Mouse (Mus musculus) spleen, embryonic (tissue): Measurements from ENCODE around the gene Serhl.

ENCODE experiments used
- CTCF ChIA-PET: fragments of 350-600 bp; sonication (Branson Sonifier 250); formaldehyde crosslinking; loops from one replicate; lab custom pipeline; 2022; lab: Charles Lee

The Serhl gene

DNA sequence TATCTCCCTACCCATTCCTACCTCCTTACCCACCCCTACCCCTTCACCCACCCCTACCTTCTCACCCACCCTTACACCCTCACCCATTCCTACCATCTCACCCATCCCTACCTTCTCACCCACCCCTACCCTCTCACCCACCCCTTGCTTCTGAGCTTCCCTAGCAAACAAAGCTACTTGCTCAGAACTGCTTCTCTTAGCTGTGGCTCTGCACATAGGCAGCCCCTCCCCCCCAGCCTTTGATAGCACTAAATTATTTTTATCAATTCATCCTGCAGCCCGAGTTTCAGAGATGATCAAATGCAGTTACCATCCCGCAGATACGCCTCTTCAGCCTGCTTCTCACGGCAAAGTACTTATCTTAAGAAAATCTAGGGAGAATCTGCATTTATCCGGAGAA, 5.8 kb upstream of the Serhl start:
- CTCF ChIA-PET: no interaction called here

GRCm38 (mm10) chr15:83084022-83084640, 5.2 kb upstream of the Serhl start:
- CTCF ChIA-PET: interaction anchor here (2.5 kb wide), 1 partner anchor 12 kb away, joined by 7 read pairs; no protein-coding TSS in a partner anchor

DNA sequence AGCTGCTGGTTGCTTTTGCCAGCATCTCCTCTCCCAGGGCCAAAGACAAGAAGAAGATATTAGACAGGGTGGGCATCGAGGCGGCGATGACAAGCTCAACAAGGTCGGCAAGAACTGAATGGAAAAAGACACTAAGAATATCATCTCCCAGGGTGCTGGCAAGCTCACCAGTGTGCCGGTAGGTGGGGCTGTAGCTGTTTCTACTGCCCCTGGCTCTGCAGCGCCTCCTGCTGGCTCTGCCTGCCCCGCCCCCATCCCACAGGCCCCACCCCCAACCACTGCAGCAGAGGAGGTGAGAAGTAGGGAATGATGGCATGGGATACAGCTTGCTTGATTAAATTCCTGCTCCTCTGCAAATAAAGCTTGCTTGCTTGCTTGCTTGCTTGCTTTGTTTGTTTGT, 3.4 kb upstream of the Serhl start:
- CTCF ChIA-PET: interaction anchor here (0.8 to 2.5 kb wide), 2 partner anchors 10 to 70 kb away, joined by 3 to 7 read pairs; no protein-coding TSS in a partner anchor

DNA sequence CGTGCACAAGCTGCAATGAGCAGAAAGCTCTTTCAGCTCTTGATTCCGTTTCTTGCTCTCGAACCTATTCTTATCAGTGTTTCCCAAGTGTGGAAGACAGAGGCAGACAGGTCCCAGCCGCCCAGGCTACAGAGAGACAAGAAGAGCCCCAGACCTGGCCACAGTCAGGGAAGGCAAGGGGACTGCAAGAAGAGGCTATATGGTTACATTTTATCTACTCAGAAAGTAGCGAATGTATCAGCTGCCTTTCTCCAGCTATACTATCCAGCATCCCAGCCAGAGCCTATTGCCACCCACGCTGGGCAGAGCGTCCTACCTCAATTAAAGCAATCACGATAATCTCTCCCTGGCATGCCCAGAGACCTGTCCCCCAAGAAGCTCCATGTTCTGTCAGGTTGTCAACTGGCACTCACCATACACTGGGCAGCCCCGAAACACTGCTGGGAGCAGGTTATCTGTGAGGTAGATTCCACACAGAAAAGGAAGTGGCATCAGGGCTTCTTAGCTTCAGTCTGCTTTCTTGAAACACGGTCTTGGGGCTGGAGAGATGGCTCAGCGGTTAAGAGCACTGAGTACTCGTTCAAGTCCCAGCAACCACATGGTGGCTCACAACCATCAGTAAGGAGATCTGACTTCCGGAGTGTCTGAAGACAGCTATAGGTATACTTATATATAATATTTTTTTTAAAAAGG, 2.5 kb upstream of the Serhl start:
- CTCF ChIA-PET: interaction anchor here (0.6 to 2.5 kb wide), 3 partner anchors 9 to 818 kb away, joined by 4 to 7 read pairs (median 4); no protein-coding TSS in a partner anchor

GRCm38 (mm10) chr15:83088495-83089428, 544 bp upstream of the Serhl start:
- CTCF ChIA-PET: interaction anchor here (0.7 kb wide), 1 partner anchor 8 kb away, joined by 6 read pairs; no protein-coding TSS in a partner anchor

DNA sequence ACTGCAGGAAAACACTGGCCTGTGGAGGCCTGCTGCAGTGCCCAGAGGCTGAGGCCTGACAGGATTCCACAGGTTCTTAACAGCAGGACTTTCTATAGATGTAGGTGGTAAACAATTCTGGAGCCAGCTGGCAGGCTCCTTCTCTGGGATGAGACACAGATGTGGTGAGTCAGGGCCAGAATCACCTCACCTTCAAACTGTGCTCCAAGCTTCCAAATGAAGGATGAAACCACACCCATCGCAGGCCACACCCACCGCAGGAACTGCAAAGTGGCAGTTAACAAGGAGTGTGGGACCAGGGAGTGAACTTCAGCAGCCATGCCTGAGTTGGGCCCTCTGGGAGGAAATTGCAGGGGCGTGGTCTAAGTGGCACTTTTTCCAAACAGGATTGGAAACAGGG, 1.6 kb downstream of the Serhl start:
- CTCF ChIA-PET: no interaction called here

- CTCF ChIA-PET: no interaction called here
These were observed 4.4 kb downstream of the Serhl start for GRCm38 (mm10) chr15:83093687-83094086.

- CTCF ChIA-PET: interaction anchor here (1.0 to 1.9 kb wide), 2 partner anchors 11 to 57 kb away, joined by 4 to 7 read pairs; no protein-coding TSS in a partner anchor
These were observed 6.6 kb downstream of the Serhl start for GRCm38 (mm10) chr15:83095950-83096349.

GRCm38 (mm10) chr15:83099533-83100331, 10.4 kb downstream of the Serhl start:
- CTCF ChIA-PET: interaction anchor here (0.7 kb wide), 1 partner anchor 20 kb away, joined by 3 read pairs; no protein-coding TSS in a partner anchor

- CTCF ChIA-PET: interaction anchor here (0.5 kb wide), 1 partner anchor 37 kb away, joined by 4 read pairs; no protein-coding TSS in a partner anchor
These were observed 11.0 kb downstream of the Serhl start for GRCm38 (mm10) chr15:83100332-83100662.

DNA sequence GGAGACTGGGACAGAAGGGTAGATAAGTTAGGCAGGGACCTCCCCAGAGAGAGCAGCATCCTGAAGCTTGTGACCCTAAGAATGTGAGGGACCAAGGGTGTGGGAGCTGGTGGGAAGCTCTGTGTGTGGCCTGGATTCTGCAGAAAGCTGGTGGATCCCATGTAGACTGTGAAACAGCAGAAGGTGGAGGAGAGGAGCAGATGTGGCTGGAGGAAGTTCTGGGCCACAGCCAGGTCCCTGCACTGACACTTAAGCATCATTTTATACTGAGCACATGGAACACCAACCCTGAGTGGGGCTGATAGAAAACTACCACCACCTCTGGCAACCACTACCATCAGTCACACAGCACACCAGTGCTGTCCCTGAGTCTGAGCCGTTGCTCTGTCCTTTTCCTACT, 13.8 kb downstream of the Serhl start:
- CTCF ChIA-PET: no interaction called here

GRCm38 (mm10) chr15:83106426-83106825, 17.1 kb downstream of the Serhl start:
- CTCF ChIA-PET: no interaction called here

DNA sequence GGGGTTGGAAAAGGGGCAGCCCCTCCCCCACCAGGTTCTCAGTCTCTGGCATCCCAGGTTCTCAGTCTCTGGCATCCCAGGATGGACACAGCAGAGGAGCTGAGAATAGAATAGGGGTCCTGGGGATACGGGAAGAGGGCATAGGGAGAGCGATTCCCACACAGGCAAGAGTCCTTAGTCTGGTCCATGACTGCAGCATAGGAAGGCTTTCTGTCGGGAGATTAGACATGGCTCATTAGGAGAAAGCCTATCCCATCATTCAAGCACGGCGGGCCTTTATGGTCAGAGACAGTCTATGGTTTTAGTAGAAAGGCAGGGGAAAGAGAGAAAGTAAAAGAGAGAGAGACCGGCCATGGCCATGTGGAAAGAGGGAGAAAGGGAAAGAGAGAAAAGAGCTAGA, 18.5 kb downstream of the Serhl start:
- CTCF ChIA-PET: no interaction called here

- CTCF ChIA-PET: no interaction called here
These were observed 22.0 kb downstream of the Serhl start for GRCm38 (mm10) chr15:83111290-83111689.

DNA sequence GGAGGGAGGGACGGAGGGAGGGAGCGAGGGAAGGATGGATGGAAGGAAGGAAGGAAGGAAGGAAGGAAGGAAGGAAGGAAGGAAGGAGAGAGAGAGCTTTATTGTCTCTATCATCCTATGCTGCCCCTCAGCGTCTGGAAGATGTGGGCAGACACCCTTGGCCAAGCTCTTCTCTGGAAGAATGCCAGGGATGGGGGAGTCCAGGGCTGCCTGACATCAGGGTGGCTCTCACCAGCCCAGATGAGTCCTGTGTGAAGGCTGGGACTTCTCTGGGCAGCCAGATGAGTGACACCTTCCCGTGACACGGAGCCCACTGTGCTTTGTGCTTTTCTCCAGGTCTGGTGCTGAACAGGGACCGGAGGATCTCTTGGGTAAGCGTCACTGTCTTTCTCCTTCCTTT, 22.6 kb downstream of the Serhl start:
- CTCF ChIA-PET: interaction anchor here (1.0 kb wide), 1 partner anchor 307 kb away, joined by 3 read pairs; no protein-coding TSS in a partner anchor

DNA sequence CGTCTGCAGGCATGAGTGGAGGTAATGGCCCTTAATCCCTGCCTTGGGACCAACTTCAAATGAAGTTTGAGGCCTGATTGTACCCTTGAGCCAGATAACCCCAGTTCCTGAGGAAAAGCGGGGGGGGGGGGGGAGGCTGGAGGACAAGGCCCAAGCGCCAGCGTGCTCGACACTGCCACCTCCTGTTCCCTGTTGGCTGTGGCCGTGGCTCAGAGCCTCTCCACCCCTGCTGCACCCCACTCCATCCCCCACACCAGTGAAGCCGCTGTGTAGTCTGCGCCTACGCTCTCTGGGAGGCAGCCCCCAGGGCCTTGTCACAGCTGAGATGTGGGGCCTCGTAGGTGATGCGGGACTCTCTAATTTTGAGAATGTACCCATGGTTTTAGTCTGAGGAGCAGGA, 23.6 kb downstream of the Serhl start:
- CTCF ChIA-PET: interaction anchor here (0.6 to 1.0 kb wide), 2 partner anchors 237 to 308 kb away, joined by 3 to 9 read pairs; no protein-coding TSS in a partner anchor

DNA sequence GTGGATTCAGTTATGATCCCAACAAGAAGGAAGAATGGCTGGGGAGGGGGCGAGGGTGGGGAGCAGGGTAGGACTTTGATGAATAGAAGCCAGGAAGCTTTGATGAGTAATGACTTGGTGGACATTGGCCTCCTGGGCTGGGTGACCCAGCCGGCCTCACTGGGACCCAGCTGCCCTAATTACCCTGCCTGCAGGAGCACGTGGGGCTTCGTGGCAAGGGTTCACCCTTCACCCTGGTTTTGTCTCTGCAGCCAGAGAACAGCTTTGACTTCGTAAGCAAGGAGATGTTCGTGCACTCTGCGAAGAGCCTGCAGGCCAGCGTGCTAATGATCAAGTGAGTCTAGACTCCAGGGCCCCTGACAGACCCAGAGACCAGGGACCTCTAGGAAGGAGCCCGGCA, 24.8 kb downstream of the Serhl start:
- CTCF ChIA-PET: no interaction called here

DNA sequence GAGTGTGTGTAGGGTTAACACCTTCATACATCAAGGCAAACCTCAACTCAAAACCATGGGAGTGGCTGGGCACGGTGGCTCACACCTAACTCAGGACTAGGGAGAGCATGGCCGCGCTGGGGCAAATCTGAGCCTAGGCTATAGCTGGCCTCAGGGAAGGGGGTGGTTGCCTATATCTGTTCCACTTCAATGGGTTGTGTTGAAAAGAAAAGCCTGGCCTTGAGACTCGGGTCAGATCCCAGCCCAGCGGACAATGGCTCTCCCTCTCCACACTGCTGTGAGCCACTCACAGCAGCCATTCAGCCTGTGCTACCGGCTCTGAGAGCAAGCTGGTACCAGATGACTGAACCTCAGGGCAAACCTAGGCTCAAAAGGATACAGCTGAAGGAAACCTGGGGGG, 25.8 kb downstream of the Serhl start:
- CTCF ChIA-PET: no interaction called here

- CTCF ChIA-PET: interaction anchor here (0.6 kb wide), 1 partner anchor 125 kb away, joined by 17 read pairs; no protein-coding TSS in a partner anchor
These were observed 29.1 kb downstream of the Serhl start for GRCm38 (mm10) chr15:83118360-83118759.

DNA sequence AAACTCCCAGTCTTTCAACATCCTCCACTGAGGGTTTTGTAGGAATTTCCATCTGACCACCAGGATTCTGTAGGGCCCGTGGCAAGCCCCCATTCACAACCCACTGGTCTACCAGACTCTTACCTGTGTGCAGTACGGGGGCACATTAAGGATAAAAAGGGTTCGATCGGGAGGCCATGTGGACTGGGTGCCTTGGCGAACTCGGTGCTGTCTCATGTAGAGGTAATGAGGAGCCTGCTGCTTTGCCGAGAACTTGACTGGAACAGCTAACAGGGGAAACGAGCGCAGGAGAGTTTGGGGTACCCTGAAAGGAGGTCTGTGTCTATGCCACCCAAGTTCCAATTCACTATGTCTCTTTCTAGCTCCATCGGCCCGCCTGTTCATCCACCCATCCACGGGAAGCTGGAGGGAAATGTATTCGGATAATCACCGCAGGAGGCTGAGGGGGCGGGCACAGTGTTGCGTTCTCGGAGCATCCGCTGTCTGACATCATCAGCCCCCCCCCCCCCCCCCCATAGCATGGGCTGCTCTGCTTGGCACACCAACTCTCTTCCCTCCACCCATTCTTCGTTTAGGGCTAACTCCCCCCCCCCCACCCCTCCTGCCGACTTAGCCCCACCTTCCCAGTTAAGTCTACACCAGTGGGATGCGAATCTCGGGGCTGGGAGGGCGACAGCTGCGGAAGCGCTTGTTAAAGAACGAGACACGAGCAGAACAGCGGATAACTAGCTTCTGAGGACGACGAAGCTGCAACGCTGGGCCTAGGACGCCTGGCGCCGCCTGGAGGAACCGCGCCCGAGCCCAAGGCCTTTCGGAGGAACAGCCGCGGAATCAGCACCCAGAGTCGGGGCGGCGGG, 32.6 kb downstream of the Serhl start:
- CTCF ChIA-PET: no interaction called here
